In genomic region chr19:44741764-44742127, GRCm38 (mm10) we compare ENCODE assay signal across 10 mouse cellular contexts. TPM values are rescaled to one million over a fixed set of nuclear protein-coding genes. Genes with fewer than 3 reads are reported as not detected.
DNase-seq lines count a peak whose midpoint lies in the region; ATAC-seq lines count a peak whose summit lies in the region.
"Had no signal": no experiment of that assay in that cellular context is flagged by ENCODE, and none has a peak within 500 bp of the region (broad histone marks: within the 10 kb centered on the region; RNA-seq: fewer than 3 reads in every experiment).

No protein-coding gene starts in this region.

- ATAC-seq in heart, embryonic 11.5 days (replicated peaks; ENCODE audit: insufficient number of reproducible peaks, low FRiP score, low TSS enrichment) = no peak
- no peak for ATAC-seq in hindbrain, embryonic 14.5 days (ENCODE audit: low FRiP score)
- no peak for ATAC-seq in midbrain, embryonic 12.5 days (ENCODE audit: low FRiP score, low read depth)

- 1% methylated on average over 12 of the region's 13 CpGs for WGBS in heart, embryonic 11.5 days (ENCODE audit: insufficient replicate concordance)
- under 1% methylated on average over 13 of the region's 13 CpGs for WGBS in hindbrain, embryonic 14.5 days
- 0% methylated on average over 13 of the region's 13 CpGs for WGBS in midbrain, embryonic 12.5 days

- peaks cover 97% of the 10 kb centered on the region for H3K27me3 ChIP-seq in heart, embryonic 11.5 days (ENCODE audit: control insufficient read depth, insufficient read depth, low read length)
- H3K27me3 ChIP-seq in hindbrain, embryonic 14.5 days (ENCODE audit: control insufficient read depth, insufficient read depth, low read length) = peaks cover 94% of the 10 kb centered on the region
- peaks cover 100% of the 10 kb centered on the region for H3K27me3 ChIP-seq in midbrain, embryonic 12.5 days

- H3K4me3 ChIP-seq in heart, embryonic 11.5 days (ENCODE audit: low read depth, low read length) = peak overlapping the region; percentile 31
- 0 out of 2 replicates have a peak overlapping the region, but pooled peaks have one; percentile 8 for H3K4me3 ChIP-seq in hindbrain, embryonic 14.5 days (replicated peaks; ENCODE audit: low read length)
- H3K4me3 ChIP-seq in midbrain, embryonic 12.5 days = peak overlapping the region; percentile 2

- peaks cover 23% of the 10 kb centered on the region for H3K4me1 ChIP-seq in heart, embryonic 11.5 days (ENCODE audit: control insufficient read depth, insufficient read depth, low read length)
- H3K4me1 ChIP-seq in hindbrain, embryonic 14.5 days (replicated peaks; ENCODE audit: control insufficient read depth, insufficient read depth, low read length) = 0 out of 2 replicates have a peak, but pooled peaks cover 11% of the 10 kb centered on the region
- peaks cover 16% of the 10 kb centered on the region for H3K4me1 ChIP-seq in midbrain, embryonic 12.5 days

- no peak overlapping the region for H3K9ac ChIP-seq in heart, embryonic 11.5 days (ENCODE audit: low read depth, low read length)
- H3K9ac ChIP-seq in hindbrain, embryonic 14.5 days = no peak overlapping the region; the same call in 1 of the 2 replicates
- no peak overlapping the region for H3K9ac ChIP-seq in midbrain, embryonic 12.5 days (replicated peaks)

- no peak overlapping the region for H3K27ac ChIP-seq in heart, embryonic 11.5 days (ENCODE audit: low read depth, low read length)
- no peak overlapping the region for H3K27ac ChIP-seq in hindbrain, embryonic 14.5 days
- H3K27ac ChIP-seq in midbrain, embryonic 12.5 days (replicated peaks) = no peak overlapping the region

- H3K4me2 ChIP-seq in heart, embryonic 11.5 days = peak overlapping the region; percentile 61
- peak overlapping the region; percentile 44 for H3K4me2 ChIP-seq in hindbrain, embryonic 14.5 days (replicated peaks)
- peak overlapping the region; percentile 25 for H3K4me2 ChIP-seq in midbrain, embryonic 12.5 days (replicated peaks)

- H3K36me3 ChIP-seq in heart, embryonic 11.5 days (ENCODE audit: control insufficient read depth, insufficient read depth, low read length) = no peaks in the 10 kb centered on the region
- H3K36me3 ChIP-seq in hindbrain, embryonic 14.5 days (replicated peaks; ENCODE audit: control insufficient read depth, insufficient read depth) = no peaks in the 10 kb centered on the region
- no peaks in the 10 kb centered on the region for H3K36me3 ChIP-seq in midbrain, embryonic 12.5 days

- no peak for DNase-seq in heart, adult 8-10 months (ENCODE audit: low spot score)
- DNase-seq in R1 (ENCODE audit: low read depth, low spot score) = peak; percentile 53
- no peak for DNase-seq in hindbrain, embryonic 14.5 days (ENCODE audit: low spot score)
- no peak for DNase-seq in urinary bladder, postnatal 10 days (ENCODE audit: low spot score)
- no peak for DNase-seq in MN1 (ENCODE audit: low spot score)
- no peak for DNase-seq in gastrocnemius, adult 8-10 months (ENCODE audit: low spot score in 2 of 2)

- no peaks in the 10 kb centered on the region for H3K9me3 ChIP-seq in heart, embryonic 11.5 days (replicated peaks; ENCODE audit: control insufficient read depth, low read length)
- H3K9me3 ChIP-seq in hindbrain, embryonic 14.5 days (ENCODE audit: control insufficient read depth, low read length) = no peaks in the 10 kb centered on the region
- H3K9me3 ChIP-seq in midbrain, embryonic 12.5 days = no peaks in the 10 kb centered on the region

RNA-seq across cellular contexts. Expression of gene Pax2, which starts 14.1 kb away (rescaled TPM):
- not detected in 2 replicates for polyA plus RNA-seq in heart, embryonic 11.5 days (2014; fragmentation: Nextera tagmentation; extraction: Ambion mirVana)
- not detected for total RNA-seq in heart, adult 8-10 months (2022)
- polyA plus RNA-seq in hindbrain, embryonic 14.5 days (2014; fragmentation: Nextera tagmentation; extraction: Ambion mirVana) = 18.7 and 22.1 TPM in 2 replicates
- 0.32 and 0.33 TPM in 2 replicates for polyA plus RNA-seq in midbrain, embryonic 12.5 days (2016; fragmentation: Nextera tagmentation; extraction: Ambion mirVana)
- not detected for total RNA-seq in gastrocnemius, adult 8-10 months (2022)
- total RNA-seq: CH12.LX; monocyte, adult 5-6 weeks had no signal

Comparison
In these comparisons a context has a peak if more than half of its experiments do, and no peak if none do; other contexts are left out.
1. RNA of gene Pax2, which starts 14.1 kb away (polyA plus RNA-seq): 18.7 to 22.1 TPM in hindbrain, embryonic 14.5 days; 0.32 to 0.33 TPM in midbrain, embryonic 12.5 days and not detected in heart, embryonic 11.5 days; every median in the first group is over 10 times any median in the second.
2. Peak in every context shown above with its lines, with median percentiles within 50 percentile points of each other: H3K4me2 ChIP-seq and H3K4me3 ChIP-seq.